Mouse (Mus musculus): ENCODE results near the gene Zbtb20. TPM values are rescaled to one million over a fixed set of nuclear protein-coding genes. Genes with fewer than 3 reads are reported as not detected.

Gene Zbtb20
- polyA plus RNA-seq, 2 experiments = 0.40 to 2.2 TPM

DNA sequence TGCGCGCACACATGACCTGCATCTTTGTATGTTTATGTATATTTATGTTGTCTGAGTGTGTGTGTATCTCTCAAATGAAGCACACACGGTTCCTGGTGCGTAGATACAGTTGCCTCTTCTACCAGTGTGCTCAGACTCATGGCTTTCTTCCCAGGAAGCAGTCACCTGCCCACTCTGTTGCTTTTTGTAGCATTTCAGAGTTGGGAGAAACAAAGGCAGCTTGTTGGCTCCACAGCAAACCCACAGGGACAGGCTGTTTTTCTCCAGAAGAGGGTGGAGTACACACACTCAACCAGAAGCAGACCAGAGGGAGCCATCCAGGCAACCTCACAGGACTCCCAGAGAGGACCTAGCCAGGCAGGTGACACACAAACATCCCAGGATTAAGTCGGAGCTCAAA, 750.3 kb downstream of the Zbtb20 start:
- Histone ChIP-seq H3K27ac (no peak overlapping the region), H3K27me3 (ENCODE audit: control insufficient read depth, insufficient read depth, low read length) (no peaks in the 10 kb centered on the region), H3K4me2 (ENCODE audit: low read depth) (no peak overlapping the region), H3K9ac (replicated peaks) (no peak overlapping the region), H3K36me3 (replicated peaks; ENCODE audit: control insufficient read depth, insufficient read depth, low read depth) (no peaks in the 10 kb centered on the region), H3K9me3 (ENCODE audit: control insufficient read depth, low read length) (no peaks in the 10 kb centered on the region), H3K4me1 (replicated peaks; ENCODE audit: control insufficient read depth in 2 of 2, insufficient read depth in 2 of 2, low read length in 1 of 2) (no peaks in the 10 kb centered on the region; a peak in 1 of 4 replicates), H3K4me3 (ENCODE audit: insufficient read depth in 1 of 2, low read depth in 2 of 2, low read length in 2 of 2) (no peak overlapping the region)
- DNase-seq (ENCODE audit: low read depth in 3 of 3, low spot score in 3 of 3) = no peak
- WGBS (ENCODE audit: insufficient replicate concordance) = 60% methylated on average over 5 of the region's 5 CpGs
- TF ChIP-seq EP300 (IDR thresholded peaks at IDR 0.05; ENCODE audit: low read depth) (no peak), CTCF (IDR thresholded peaks at IDR 0.05; ENCODE audit: low read depth) (no peak)
- ATAC-seq (ENCODE audit: insufficient read depth) = no peak

DNA sequence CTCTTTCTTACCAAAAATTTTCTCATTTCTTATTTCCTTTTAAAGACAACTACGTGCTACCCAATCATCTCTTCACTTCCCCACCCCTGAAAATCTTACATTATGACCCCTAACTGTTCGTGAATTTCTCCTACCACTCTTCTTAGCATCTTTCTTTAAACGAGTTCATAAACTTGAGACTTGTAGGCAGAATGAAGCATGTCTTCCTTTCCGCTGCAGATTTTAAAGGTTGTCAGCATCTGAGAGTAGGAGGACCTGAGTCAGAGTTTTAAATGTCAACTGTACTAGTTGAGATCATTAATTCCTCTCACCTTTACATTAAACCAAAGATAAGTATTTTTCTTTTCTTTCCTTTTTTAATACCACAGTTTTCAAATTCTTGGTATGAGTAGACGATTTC, 753.0 kb downstream of the Zbtb20 start:
- H3K9me3 ChIP-seq (ENCODE audit: control insufficient read depth, low read length) = no peaks in the 10 kb centered on the region
- 52% methylated on average over 5 of the region's 5 CpGs for WGBS (ENCODE audit: insufficient replicate concordance)
- H3K36me3 ChIP-seq (replicated peaks; ENCODE audit: control insufficient read depth, insufficient read depth, low read depth) = no peaks in the 10 kb centered on the region
- TF ChIP-seq CTCF (IDR thresholded peaks at IDR 0.05; ENCODE audit: low read depth) (no peak), EP300 (IDR thresholded peaks at IDR 0.05; ENCODE audit: low read depth) (no peak)
- no peak overlapping the region for H3K4me3 ChIP-seq (ENCODE audit: insufficient read depth in 1 of 2, low read depth in 2 of 2, low read length in 2 of 2)
- no peak overlapping the region for H3K27ac ChIP-seq
- no peak overlapping the region for H3K9ac ChIP-seq (replicated peaks)
- DNase-seq (ENCODE audit: low read depth in 3 of 3, low spot score in 3 of 3) (no peak), ATAC-seq (ENCODE audit: insufficient read depth) (no peak)
- no peaks in the 10 kb centered on the region for H3K27me3 ChIP-seq (ENCODE audit: control insufficient read depth, insufficient read depth, low read length)
- H3K4me1 ChIP-seq (replicated peaks; ENCODE audit: control insufficient read depth in 2 of 2, insufficient read depth in 2 of 2, low read length in 1 of 2) = no peaks in the 10 kb centered on the region; a peak in 1 of 4 replicates
- H3K4me2 ChIP-seq (ENCODE audit: low read depth) = no peak overlapping the region

DNA sequence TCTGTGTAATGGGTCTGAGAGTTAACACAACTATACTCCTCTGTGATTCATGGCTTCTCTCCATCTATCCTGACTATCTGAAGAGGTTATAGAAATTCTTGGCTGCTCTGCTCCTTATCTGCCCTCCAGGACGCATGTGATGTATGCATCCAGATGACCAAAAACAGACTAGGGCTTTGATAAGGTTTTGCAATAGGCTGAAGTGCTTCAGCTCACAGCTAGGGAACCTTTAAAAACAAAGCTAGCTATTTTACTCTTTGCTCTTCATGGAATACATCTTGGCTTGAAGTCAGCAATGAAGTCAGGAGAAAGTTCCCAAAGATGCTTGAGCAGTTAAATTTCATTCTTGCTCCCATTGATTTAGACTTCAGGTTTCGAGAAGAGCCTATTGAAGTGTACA, 756.1 kb downstream of the Zbtb20 start:
- Histone ChIP-seq H3K9me3 (ENCODE audit: control insufficient read depth, low read length) (no peaks in the 10 kb centered on the region), H3K9ac (replicated peaks) (no peak overlapping the region), H3K27ac (no peak overlapping the region), H3K27me3 (ENCODE audit: control insufficient read depth, insufficient read depth, low read length) (no peaks in the 10 kb centered on the region), H3K4me1 (replicated peaks; ENCODE audit: control insufficient read depth in 2 of 2, insufficient read depth in 2 of 2, low read length in 1 of 2) (no peaks in the 10 kb centered on the region), H3K4me2 (ENCODE audit: low read depth) (no peak overlapping the region), H3K36me3 (replicated peaks; ENCODE audit: control insufficient read depth, insufficient read depth, low read depth) (no peaks in the 10 kb centered on the region), H3K4me3 (ENCODE audit: insufficient read depth in 1 of 2, low read depth in 2 of 2, low read length in 2 of 2) (no peak overlapping the region)
- TF ChIP-seq CTCF (IDR thresholded peaks at IDR 0.05; ENCODE audit: low read depth) (no peak), EP300 (IDR thresholded peaks at IDR 0.05; ENCODE audit: low read depth) (no peak)
- no peak for DNase-seq (ENCODE audit: low read depth in 3 of 3, low spot score in 3 of 3)
- ATAC-seq (ENCODE audit: insufficient read depth) = no peak
- 63% methylated on average over 2 of the region's 2 CpGs for WGBS (ENCODE audit: insufficient replicate concordance)

DNA sequence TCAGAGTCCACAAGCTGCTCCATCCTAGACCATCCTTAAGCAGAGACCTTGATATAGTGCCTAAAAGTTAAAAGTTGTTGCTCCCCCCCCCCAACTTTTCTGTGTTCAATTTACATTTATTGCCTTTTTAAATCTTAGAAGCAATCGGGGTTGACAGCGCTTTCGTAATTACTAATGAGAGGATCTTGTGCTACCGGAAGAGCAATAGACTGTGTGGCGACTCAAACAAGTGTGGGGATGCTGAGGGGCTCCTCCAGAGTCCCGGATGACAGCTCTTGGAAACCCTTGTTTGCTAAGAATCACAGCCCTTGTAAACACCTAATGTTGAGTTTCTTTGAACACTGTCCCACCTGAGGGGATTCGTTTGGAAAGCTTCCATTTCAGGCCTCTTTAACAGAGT, 758.4 kb downstream of the Zbtb20 start:
- Histone ChIP-seq H3K27me3 (ENCODE audit: control insufficient read depth, insufficient read depth, low read length) (no peaks in the 10 kb centered on the region), H3K4me1 (replicated peaks; ENCODE audit: control insufficient read depth in 2 of 2, insufficient read depth in 2 of 2, low read length in 1 of 2) (no peaks in the 10 kb centered on the region), H3K9me3 (ENCODE audit: control insufficient read depth, low read length) (no peaks in the 10 kb centered on the region), H3K9ac (replicated peaks) (no peak overlapping the region), H3K36me3 (replicated peaks; ENCODE audit: control insufficient read depth, insufficient read depth, low read depth) (no peaks in the 10 kb centered on the region), H3K4me3 (ENCODE audit: insufficient read depth in 1 of 2, low read depth in 2 of 2, low read length in 2 of 2) (no peak overlapping the region), H3K27ac (no peak overlapping the region), H3K4me2 (ENCODE audit: low read depth) (no peak overlapping the region)
- 69% methylated on average over 7 of the region's 7 CpGs for WGBS (ENCODE audit: insufficient replicate concordance)
- DNase-seq (ENCODE audit: low read depth in 3 of 3, low spot score in 3 of 3) (no peak), ATAC-seq (ENCODE audit: insufficient read depth) (no peak)
- TF ChIP-seq EP300 (IDR thresholded peaks at IDR 0.05; ENCODE audit: low read depth) (no peak), CTCF (IDR thresholded peaks at IDR 0.05; ENCODE audit: low read depth) (no peak)

DNA sequence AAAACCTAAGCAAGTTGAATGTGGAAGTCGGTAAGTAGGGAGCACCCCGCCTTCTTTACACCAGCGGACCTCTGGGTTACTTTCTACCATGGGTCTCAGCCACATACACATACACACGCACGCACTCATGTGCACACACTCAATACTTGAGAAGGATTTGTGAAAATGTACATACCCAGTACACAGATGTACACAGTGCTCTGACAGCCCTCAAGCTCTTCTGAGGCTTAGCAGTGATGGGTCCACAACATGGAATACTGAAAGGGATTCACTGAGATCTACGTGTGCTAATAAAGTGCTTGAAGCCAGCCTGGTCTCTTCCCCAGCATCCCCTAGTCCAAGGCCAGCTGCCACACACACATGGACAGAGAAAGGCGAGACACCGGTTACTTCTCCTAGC, 761.6 kb downstream of the Zbtb20 start:
- no peaks in the 10 kb centered on the region for H3K4me1 ChIP-seq (replicated peaks; ENCODE audit: control insufficient read depth in 2 of 2, insufficient read depth in 2 of 2, low read length in 1 of 2)
- TF ChIP-seq CTCF (IDR thresholded peaks at IDR 0.05; ENCODE audit: low read depth) (no peak), EP300 (IDR thresholded peaks at IDR 0.05; ENCODE audit: low read depth) (no peak)
- H3K27ac ChIP-seq = no peak overlapping the region
- no peak for DNase-seq (ENCODE audit: low read depth in 3 of 3, low spot score in 3 of 3)
- no peaks in the 10 kb centered on the region for H3K9me3 ChIP-seq (ENCODE audit: control insufficient read depth, low read length)
- no peaks in the 10 kb centered on the region for H3K36me3 ChIP-seq (replicated peaks; ENCODE audit: control insufficient read depth, insufficient read depth, low read depth)
- no peaks in the 10 kb centered on the region for H3K27me3 ChIP-seq (ENCODE audit: control insufficient read depth, insufficient read depth, low read length)
- H3K9ac ChIP-seq (replicated peaks) = no peak overlapping the region
- no peak overlapping the region for H3K4me3 ChIP-seq (ENCODE audit: insufficient read depth in 1 of 2, low read depth in 2 of 2, low read length in 2 of 2)
- 68% methylated on average over 8 of the region's 8 CpGs for WGBS (ENCODE audit: insufficient replicate concordance)
- H3K4me2 ChIP-seq (ENCODE audit: low read depth) = no peak overlapping the region
- ATAC-seq (ENCODE audit: insufficient read depth) = no peak

All from liver, embryonic 14.5 days (tissue).